In genomic region chr1:187609021-187609852, GRCm38 (mm10) we compare ENCODE assay signal across 8 mouse cellular contexts. TPM values are rescaled to one million over a fixed set of nuclear protein-coding genes. Genes with fewer than 3 reads are reported as not detected.
A peak's percentile ranks its signal among the peaks of the same experiment; 100 is the strongest.
DNase-seq lines count a peak whose midpoint lies in the region; ATAC-seq and TF ChIP-seq lines count a peak whose summit lies in the region.
"Had no signal": no experiment of that assay in that cellular context is flagged by ENCODE, and none has a peak within 500 bp of the region (broad histone marks: within the 10 kb centered on the region; RNA-seq: fewer than 3 reads in every experiment).

No protein-coding gene starts in this region.

- in situ Hi-C loops in ES-E14 (cut with MboI; ENCODE audit: low sequenced_read_pairs in 2 of 2, unreplicated experiment in 2 of 2): no loop called here

- 0 out of 2 replicates have a peak, but pooled peaks have one; percentile 6 for TF ChIP-seq CTCF in hindbrain, postnatal 0 days (IDR thresholded peaks at IDR 0.05; ENCODE audit: low read depth)

- H3K4me3 ChIP-seq in ES-E14 (ENCODE audit: insufficient read depth in 1 of 2, low read depth in 1 of 2, low read length in 2 of 2, poor library complexity in 1 of 2, severe bottlenecking in 1 of 2): peak overlapping the region; percentile 14 to 21; a peak in 3 of 4 replicates
- H3K4me3 ChIP-seq in forebrain, embryonic 16.5 days (replicated peaks; ENCODE audit: low read length): peak overlapping the region; percentile 39
- H3K4me3 ChIP-seq in hindbrain, postnatal 0 days (ENCODE audit: low read length): peak overlapping the region; percentile 47
- peak overlapping the region; percentile 38 for H3K4me3 ChIP-seq in liver, embryonic 12.5 days

- H3K4me1 ChIP-seq in ES-E14 (ENCODE audit: control insufficient read depth in 2 of 2, insufficient read depth in 2 of 2, low read length in 2 of 2, poor library complexity in 1 of 2): peaks cover 0 to 8% of the 10 kb centered on the region in 2 experiments; a peak in 1 of 4 replicates
- H3K4me1 ChIP-seq in forebrain, embryonic 16.5 days (replicated peaks; ENCODE audit: control insufficient read depth, insufficient read depth, low read length): peaks cover 46% of the 10 kb centered on the region
- peaks cover 15% of the 10 kb centered on the region; the same call in 1 of the 2 replicates for H3K4me1 ChIP-seq in hindbrain, postnatal 0 days (ENCODE audit: insufficient read depth, low read length)
- H3K4me1 ChIP-seq in liver, embryonic 12.5 days: peaks cover 4% of the 10 kb centered on the region; the same call in 1 of the 2 replicates

- no peaks in the 10 kb centered on the region for H3K36me3 ChIP-seq in ES-E14 (ENCODE audit: control insufficient read depth, insufficient read depth, low read length, poor library complexity, severe bottlenecking)
- H3K36me3 ChIP-seq in forebrain, embryonic 16.5 days (ENCODE audit: control insufficient read depth, insufficient read depth): no peaks in the 10 kb centered on the region
- H3K36me3 ChIP-seq in hindbrain, postnatal 0 days (ENCODE audit: insufficient read depth, low read length): no peaks in the 10 kb centered on the region
- no peaks in the 10 kb centered on the region for H3K36me3 ChIP-seq in liver, embryonic 12.5 days

- H3K4me2 ChIP-seq in forebrain, embryonic 16.5 days (ENCODE audit: low read length): peak overlapping the region; percentile 69
- peak overlapping the region; percentile 85 for H3K4me2 ChIP-seq in hindbrain, postnatal 0 days (ENCODE audit: low read depth, low read length)
- H3K4me2 ChIP-seq in liver, embryonic 12.5 days: peak overlapping the region; percentile 62

- peak; percentile 18; the same call in 1 of the 2 replicates for ATAC-seq in forebrain, embryonic 16.5 days
- peak; percentile 47; the same call in 1 of the 2 replicates for ATAC-seq in hindbrain, postnatal 0 days
- ATAC-seq in liver, embryonic 12.5 days: 0 out of 2 replicates have a peak, but pooled peaks have one; percentile 30

- WGBS in forebrain, embryonic 16.5 days: under 1% methylated on average over 72 of the region's 72 CpGs
- under 1% methylated on average over 72 of the region's 72 CpGs for WGBS in hindbrain, postnatal 0 days
- 2% methylated on average over 72 of the region's 72 CpGs for WGBS in liver, embryonic 12.5 days (ENCODE audit: insufficient replicate concordance)

- H3K27me3 ChIP-seq in forebrain, embryonic 16.5 days (replicated peaks; ENCODE audit: control insufficient read depth, insufficient read depth, low read length): peaks cover 59% of the 10 kb centered on the region
- H3K27me3 ChIP-seq in hindbrain, postnatal 0 days (ENCODE audit: insufficient read depth, low read length): peaks cover 33% of the 10 kb centered on the region
- H3K27me3 ChIP-seq in liver, embryonic 12.5 days (replicated peaks): peaks cover 85% of the 10 kb centered on the region

- no peak overlapping the region for H3K9ac ChIP-seq in ES-E14 (ENCODE audit: insufficient read depth, low read depth, low read length, poor library complexity, severe bottlenecking)
- peak overlapping the region; percentile 16 for H3K9ac ChIP-seq in forebrain, embryonic 16.5 days (replicated peaks; ENCODE audit: low read depth, low read length)
- H3K9ac ChIP-seq in hindbrain, postnatal 0 days (replicated peaks; ENCODE audit: low read length): peak overlapping the region; percentile 24; the same call in 1 of the 2 replicates
- no peak overlapping the region for H3K9ac ChIP-seq in liver, embryonic 12.5 days

- DNase-seq in ES-E14 (ENCODE audit: low read depth, low spot score): no peak
- DNase-seq in adrenal gland, adult 2 months: peak; percentile 65
- DNase-seq in hindbrain, postnatal 0 days (ENCODE audit: low spot score): peak; percentile 49
- DNase-seq in retina, postnatal 1 day: peak; percentile 60
- no peak for DNase-seq in T-cell, adult 2 months (ENCODE audit: low spot score)

- H3K27ac ChIP-seq in ES-E14 (ENCODE audit: insufficient read depth, low read depth, low read length, poor library complexity, severe bottlenecking): no peak overlapping the region
- no peak overlapping the region for H3K27ac ChIP-seq in forebrain, embryonic 16.5 days (ENCODE audit: low read length)
- H3K27ac ChIP-seq in hindbrain, postnatal 0 days: no peak overlapping the region
- no peak overlapping the region for H3K27ac ChIP-seq in liver, embryonic 12.5 days

- no peaks in the 10 kb centered on the region for H3K9me3 ChIP-seq in ES-E14 (ENCODE audit: control insufficient read depth, insufficient read depth, low read depth, low read length)
- no peaks in the 10 kb centered on the region for H3K9me3 ChIP-seq in forebrain, embryonic 16.5 days (ENCODE audit: control insufficient read depth, low read length)
- H3K9me3 ChIP-seq in hindbrain, postnatal 0 days (ENCODE audit: low read length): no peaks in the 10 kb centered on the region
- no peaks in the 10 kb centered on the region for H3K9me3 ChIP-seq in liver, embryonic 12.5 days (replicated peaks)

TF ChIP-seq in ES-E14, 5 proteins besides CTCF, POLR2A, EP300 and RAD21:
- no peak for TF ChIP-seq ZNF384 (IDR thresholded peaks at IDR 0.05; ENCODE audit: low read depth, low read length)
- no peak for TF ChIP-seq HCFC1 (IDR thresholded peaks at IDR 0.05; ENCODE audit: borderline replicate concordance, insufficient read depth, low read length)
- TF ChIP-seq MAFK (IDR thresholded peaks at IDR 0.05; ENCODE audit: insufficient read depth, low read depth, low read length): no peak
- TF ChIP-seq CHD2 (IDR thresholded peaks at IDR 0.05; ENCODE audit: low read depth, low read length): no peak
- TF ChIP-seq ZC3H11A (IDR thresholded peaks at IDR 0.05; ENCODE audit: borderline replicate concordance, low read depth, low read length): no peak

RNA-seq across cellular contexts. Expression of gene Esrrg, which starts 0.6 kb away (rescaled TPM):
- total RNA-seq in ES-E14 (2012; rRNA removed): 0.05 and 0.09 TPM in 2 replicates
- total RNA-seq in adrenal gland, adult 2 months (2021): 10 to 100 TPM; 14.8 to 17.7 TPM
- polyA plus RNA-seq in adrenal gland, adult 2 months (2012; rRNA removed): 2.1 and 3.1 TPM in 2 replicates
- 8.5 and 11.2 TPM in 2 replicates for polyA plus RNA-seq in forebrain, embryonic 16.5 days (2015; fragmentation: Nextera tagmentation; extraction: Ambion mirVana)
- total RNA-seq in hindbrain, postnatal 0 days (2014; rRNA removed): 41.6 and 51.6 TPM in 2 replicates
- polyA plus RNA-seq in hindbrain, postnatal 0 days (2015; fragmentation: Nextera tagmentation; extraction: Ambion mirVana): 25.7 and 28.0 TPM in 2 replicates
- 0.07 and 0.25 TPM in 2 replicates for polyA plus RNA-seq in liver, embryonic 12.5 days (2016; fragmentation: Nextera tagmentation; extraction: Ambion mirVana)
- total RNA-seq: neutrophil, adult 5-6 weeks had no signal

Comparison
In these comparisons a context has a peak if more than half of its experiments do, and no peak if none do; other contexts are left out.
1. DNase-seq: peak in adrenal gland, adult 2 months (single experiment), hindbrain, postnatal 0 days (single experiment) and retina, postnatal 1 day (single experiment); none in ES-E14 (single experiment) and T-cell, adult 2 months (single experiment).
2. H3K9ac ChIP-seq: peak in forebrain, embryonic 16.5 days (single experiment) and hindbrain, postnatal 0 days (single experiment); none in ES-E14 (single experiment) and liver, embryonic 12.5 days (single experiment).
3. Peak in every context shown above with its lines, with median percentiles within 50 percentile points of each other: H3K4me3 ChIP-seq, ATAC-seq and H3K4me2 ChIP-seq.